Mouse (Mus musculus) G1E (cell line): ENCODE results near the gene C8g.

Experiments
- CTCF ChIP-seq: IDR thresholded peaks from 2 replicates; pipeline ENCODE4 v1.5.1; 2012; ENCODE audit warnings: low read depth, low read length, inconsistent platforms, mixed read lengths
- GATA1 ChIP-seq: IDR thresholded peaks from 2 replicates; pipeline ENCODE4 v1.6.1; 2012; ENCODE audit warnings: borderline replicate concordance, low read length, inconsistent platforms, mixed read lengths

DNA sequence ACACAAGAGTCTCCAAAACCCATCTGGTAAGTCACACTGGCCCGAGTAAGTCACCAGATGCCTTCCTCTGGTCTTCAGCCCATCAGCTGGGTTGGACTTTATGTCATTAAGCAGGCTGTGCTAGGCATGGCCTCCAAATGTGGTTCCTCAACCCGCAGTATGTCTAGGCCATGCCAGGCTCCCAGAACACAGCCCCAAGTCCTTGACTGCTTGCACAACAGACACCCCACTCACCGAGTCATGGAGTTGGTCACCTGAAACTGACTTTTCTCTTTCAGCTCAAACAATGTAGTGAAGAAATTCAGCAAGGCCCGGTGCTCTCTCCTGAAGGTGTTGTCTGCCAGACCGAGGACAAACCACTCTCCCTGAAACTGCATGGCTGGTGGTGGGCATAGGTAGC, 8.5 kb downstream of the C8g start:
- TF ChIP-seq CTCF (no peak), GATA1 (no peak)
